Mouse (Mus musculus) mesoderm, embryonic 11.5 days (tissue): ENCODE data around the gene Man1b1.

Experiments used
- DNase-seq: peaks from one replicate; pipeline ENCODE4 v3.0.0-alpha.2; 2012; ENCODE audit warnings: low read depth, low spot score

Man1b1 gene

GRCm38 (mm10) chr2:25364313-25364712, 32.2 kb downstream of the Man1b1 start:
- DNase-seq = no peak

GRCm38 (mm10) chr2:25364761-25365090, 32.6 kb downstream of the Man1b1 start:
- DNase-seq = no peak

- peak; percentile 66 for DNase-seq
Observed at GRCm38 (mm10) chr2:25365091-25365761, 33.1 kb downstream of the Man1b1 start, which contains the start of gene Uap1l1. TSS of gene Uap1l1 (minus strand) at chr2:25365682.

- no peak for DNase-seq
Observed at GRCm38 (mm10) chr2:25369996-25370395, 37.9 kb downstream of the Man1b1 start.

GRCm38 (mm10) chr2:25371764-25372643, 39.9 kb downstream of the Man1b1 start, which contains the start of gene Sapcd2:
TSS of gene Sapcd2 (plus strand) at chr2:25372321.
- DNase-seq = peak; percentile 93

GRCm38 (mm10) chr2:25372644-25373391, 40.7 kb downstream of the Man1b1 start:
- no peak for DNase-seq

- DNase-seq = no peak
Observed at GRCm38 (mm10) chr2:25373431-25373830, 41.3 kb downstream of the Man1b1 start.

DNA sequence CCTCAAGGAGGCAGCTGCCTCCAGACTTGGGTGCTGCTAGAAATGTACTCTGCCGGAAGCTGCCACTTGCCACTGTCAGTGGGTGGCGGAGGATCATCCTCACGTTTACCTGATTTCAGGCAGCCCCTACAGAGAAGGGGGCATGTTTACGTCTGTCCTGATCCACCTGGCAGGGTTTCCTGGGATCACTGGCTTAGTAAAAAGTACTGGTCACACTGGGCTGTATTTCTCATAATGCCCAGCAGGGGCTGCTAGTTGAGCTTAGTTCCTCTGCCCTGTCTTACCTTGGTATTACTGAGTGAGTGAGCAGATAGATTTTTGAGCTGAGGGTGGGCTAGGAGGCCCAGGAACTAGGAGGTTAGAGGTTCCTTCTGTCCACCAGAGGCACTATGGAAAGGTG, 44.5 kb downstream of the Man1b1 start:
- DNase-seq = peak; percentile 49

DNA sequence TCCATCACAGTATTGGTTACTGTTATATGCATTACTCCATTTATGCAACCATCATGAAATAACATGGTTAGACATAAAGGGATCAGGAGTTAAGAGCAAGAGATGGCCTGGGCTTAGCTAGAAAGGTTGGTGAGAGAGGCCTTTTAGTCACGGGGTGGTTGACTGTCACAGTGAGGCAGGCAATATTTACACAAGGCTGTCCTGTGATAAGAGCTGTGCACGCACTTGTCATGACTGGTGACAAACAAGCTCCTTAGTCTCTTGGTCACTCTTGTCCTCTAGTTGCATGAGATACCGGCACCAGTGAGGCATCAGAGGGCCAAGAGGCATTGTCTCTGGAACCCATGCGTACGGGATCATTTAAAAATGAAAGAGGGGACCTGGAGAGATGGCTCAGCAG, 52.4 kb downstream of the Man1b1 start:
- DNase-seq = no peak

- no peak for DNase-seq
Observed at GRCm38 (mm10) chr2:25391266-25391665, 59.1 kb downstream of the Man1b1 start.

DNA sequence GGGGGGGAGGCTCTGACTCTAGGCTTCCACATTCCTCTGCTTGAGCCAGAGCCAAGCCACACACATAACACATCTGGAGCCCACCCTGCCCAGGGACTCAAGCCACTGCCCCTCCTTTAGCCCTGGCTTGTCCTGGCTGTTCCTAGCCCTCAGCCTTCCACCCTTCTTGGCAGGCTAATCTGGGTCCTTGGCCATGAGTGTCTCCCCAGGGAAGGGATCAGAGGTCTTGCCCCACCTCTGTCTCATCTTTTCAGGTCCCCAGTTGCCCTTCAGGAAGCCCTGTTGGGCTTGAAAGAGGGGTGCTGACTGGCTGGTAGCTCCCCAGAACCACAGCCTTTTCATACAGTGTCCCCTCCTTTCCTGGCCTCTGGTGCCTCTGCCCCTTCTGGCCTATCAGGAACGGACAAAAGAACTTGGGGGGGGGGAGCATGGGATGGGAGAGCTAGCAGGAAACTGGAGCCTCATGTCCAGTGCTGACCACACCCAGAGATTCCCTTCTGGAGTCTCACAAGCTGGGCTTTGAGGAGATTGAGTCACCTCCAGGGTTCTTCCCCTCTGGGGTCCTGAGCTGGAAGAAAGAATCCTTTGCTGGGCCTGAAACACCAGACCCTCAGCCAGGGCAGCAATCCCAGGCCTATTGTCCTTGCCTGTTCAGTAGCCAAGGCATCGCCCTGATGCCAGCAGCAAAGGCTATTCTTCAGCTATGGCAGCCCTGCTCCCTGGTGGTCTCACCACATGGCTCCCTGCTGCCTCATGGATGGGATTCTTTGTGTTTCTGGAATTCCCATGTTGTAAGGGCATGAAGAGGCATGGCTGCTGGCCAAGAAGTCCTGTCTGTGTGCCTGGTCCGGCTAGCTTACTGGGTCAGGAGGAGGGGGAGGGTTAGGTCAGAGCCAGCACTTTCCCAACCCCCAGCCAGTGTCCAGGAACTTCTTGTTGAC, 62.4 kb downstream of the Man1b1 start:
- no peak for DNase-seq

DNA sequence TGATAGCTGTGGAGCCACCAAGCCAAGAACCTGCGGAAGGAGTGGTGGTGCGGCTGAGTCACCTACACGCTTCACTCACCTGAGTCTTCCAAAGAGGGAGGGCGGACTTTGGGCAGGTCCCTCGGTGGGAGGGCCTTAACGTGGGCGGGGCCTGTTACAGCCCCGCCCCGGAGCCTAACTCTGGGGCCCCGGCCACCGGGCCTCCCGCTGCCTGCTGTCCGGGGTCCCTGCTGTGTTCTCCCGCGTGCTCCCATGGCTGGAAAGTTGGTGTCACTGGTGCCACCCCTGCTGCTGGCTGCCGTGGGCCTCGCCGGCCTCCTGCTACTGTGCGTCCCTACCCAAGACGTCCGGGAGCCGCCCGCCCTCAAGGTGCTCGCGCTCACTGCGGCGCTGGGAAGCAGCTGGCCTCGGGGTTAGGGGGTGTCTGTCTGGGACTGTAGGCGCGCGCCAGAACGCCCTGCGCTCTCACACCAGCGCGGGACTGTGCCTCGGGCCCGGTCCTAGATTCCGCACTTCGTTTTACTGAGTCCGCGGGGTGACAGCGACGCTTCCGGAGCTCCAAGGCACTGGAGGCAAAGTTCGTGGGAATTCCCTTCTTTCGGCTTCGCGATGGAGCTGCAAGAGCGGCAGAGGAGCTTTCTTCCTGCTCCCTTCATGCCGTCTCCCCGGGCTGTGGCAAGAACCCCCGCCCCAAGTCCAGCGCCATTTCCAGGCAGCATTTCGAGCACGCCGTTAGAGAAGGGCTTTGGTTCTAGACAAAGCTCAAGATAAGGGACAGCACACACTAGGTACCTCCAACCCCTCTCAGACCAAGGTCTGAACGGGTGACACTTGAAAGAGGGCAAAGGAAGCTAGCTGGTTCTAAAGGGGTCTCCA, 63.8 kb downstream of the Man1b1 start, which contains the start of gene Entpd2:
TSS of gene Entpd2 (plus strand) at position 154 of the 876 bp plus-strand sequence.
- DNase-seq = peak; percentile 33

DNA sequence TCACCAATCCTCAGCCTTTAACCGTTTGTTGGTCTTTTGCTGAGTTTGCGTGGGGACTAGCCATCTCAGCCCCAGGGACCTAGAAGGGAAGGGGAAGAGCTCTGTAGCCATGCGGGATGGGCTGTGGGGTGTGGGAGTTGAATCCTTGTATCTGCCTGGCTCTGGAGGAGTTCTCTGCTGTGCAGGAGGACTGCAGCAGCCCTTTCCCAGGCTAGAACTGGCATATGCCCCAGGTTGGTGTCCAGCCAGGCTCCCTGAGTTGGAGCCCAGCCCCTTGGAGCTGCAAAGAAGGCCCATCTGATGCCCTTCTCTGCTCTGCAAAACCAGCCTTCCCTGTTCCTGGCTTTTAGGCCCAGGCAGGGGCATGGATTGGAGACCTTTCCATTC, 64.5 kb downstream of the Man1b1 start:
- no peak for DNase-seq

GRCm38 (mm10) chr2:25397010-25397409, 64.9 kb downstream of the Man1b1 start:
- DNase-seq = no peak

- no peak for DNase-seq
Observed at GRCm38 (mm10) chr2:25398065-25398464, 65.9 kb downstream of the Man1b1 start.

DNA sequence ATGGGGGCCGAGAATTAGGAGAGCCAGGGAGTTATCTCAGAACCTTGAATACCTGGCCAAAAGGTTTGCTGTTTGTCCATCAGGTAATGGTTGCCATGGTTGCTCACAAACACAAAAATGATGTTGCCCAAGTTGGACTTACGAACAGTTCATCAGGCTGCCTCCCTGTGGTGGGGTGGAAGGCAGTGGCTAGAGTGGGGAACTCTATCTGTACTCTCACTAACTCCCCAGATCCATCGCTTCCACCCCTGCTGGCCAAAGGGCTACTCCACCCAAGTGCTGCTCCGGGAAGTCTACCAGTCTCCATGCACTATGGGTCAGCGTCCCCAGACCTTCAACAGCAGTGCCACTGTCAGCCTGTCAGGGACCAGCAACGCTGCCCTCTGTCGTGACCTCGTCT, 66.9 kb downstream of the Man1b1 start, which contains the start of gene Npdc1:
TSS of gene Npdc1 (plus strand) at position 301 of the 400 bp plus-strand sequence.
- DNase-seq = no peak

- no peak for DNase-seq
Observed at GRCm38 (mm10) chr2:25400291-25400690, 68.2 kb downstream of the Man1b1 start.

DNA sequence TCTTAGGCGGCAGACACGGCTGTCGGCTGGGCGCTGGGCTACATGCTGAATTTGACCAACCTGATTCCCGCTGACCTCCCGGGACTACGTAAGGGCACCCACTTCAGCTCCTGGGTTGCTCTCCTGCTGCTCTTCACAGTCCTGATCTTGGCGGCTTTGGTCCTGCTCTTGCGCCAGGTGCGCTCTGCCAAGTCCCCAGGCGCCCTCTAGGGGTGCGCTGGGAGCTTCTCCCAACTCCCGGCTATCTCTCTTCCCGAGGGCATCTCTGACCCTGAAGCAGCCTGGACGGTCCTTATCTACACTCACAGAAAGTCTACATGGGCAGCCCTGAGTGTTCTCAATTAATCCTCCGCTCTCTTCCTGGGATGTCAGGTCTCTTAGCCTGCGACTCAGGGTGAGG, 68.6 kb downstream of the Man1b1 start:
- no peak for DNase-seq
